Mouse (Mus musculus): ENCODE results near the gene 1700025G04Rik. TPM values are rescaled to one million over a fixed set of nuclear protein-coding genes. Genes with fewer than 3 reads are reported as not detected.

1700025G04Rik gene
- total RNA-seq, 2 experiments from 2014 or later: 28.5 TPM; not detected in 1

DNA sequence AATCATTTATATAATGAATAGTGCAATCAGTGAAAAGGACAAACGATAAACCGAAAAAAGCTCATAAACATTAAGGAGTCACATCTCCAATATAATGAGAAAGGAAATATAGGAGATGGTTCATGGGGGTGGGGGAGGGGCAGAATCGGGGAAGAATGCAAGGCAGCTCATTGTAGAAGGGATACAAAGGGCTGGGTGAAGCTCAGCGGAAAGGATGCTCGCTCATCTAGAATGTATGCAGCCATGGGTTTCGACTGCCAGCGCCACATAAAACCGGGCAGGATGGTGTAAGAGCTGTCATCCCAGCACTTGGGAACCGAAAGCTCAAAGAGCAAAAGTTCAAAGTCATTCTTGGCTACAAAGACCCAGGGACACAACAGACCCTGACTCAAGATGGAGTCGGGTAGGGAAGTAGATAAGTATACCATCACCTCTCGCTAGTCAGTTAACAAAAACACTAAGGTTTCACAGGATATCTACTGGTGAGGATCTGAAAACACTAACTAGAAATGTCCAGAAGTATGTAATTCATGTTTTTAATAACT lies 12.7 kb downstream of the 1700025G04Rik start:
- ATAC-seq (replicated peaks; ENCODE audit: low FRiP score, poor library complexity, severe bottlenecking): no peak

DNA sequence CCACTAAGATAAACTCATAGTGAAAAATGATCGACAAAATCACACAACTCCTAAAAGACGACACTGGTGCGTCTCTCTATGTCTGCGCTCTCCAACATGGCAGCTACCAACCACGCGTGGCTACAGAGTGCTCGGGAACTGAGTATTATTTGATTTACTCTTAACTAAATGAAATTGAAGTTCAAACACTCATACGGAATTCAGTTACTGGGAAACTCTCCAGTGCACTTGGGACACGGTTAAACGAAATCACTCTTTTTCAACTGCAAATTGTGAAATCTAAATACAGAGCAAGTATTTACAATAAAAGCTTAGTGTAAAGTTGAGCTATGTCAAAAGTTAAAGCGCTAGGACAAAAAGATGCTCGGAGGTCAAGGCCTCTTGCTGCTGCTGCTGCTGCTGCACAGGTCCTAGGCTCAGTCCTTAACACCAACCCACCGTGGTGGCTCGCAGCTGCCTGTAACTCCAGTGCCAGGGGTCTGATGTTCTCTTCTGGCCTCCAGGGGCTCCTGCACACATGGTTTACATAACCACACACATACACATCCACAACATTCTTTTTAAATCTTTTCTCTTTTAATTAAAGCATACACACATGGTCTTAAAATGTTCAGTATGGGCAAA lies 13.6 kb downstream of the 1700025G04Rik start:
- ATAC-seq (replicated peaks; ENCODE audit: low FRiP score, poor library complexity, severe bottlenecking): no peak

DNA sequence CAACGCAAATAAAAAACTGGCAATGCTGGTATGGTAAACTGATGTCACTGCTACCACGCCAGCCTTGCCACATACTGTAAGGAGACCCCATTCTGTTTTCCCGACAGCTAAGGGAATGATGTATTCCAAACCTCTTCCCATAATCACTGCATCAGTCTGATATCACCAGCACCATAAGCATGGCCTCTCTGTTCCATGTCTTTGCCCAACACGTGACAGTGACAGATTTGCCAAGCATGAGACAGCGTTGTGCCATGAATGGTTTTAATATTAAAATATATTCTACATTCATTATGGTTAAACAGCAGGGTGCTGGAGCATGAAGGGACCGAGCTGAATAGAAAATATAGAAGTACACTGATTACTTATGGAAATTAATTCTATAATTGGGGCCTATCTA lies 14.2 kb downstream of the 1700025G04Rik start:
- no peak for ATAC-seq (replicated peaks; ENCODE audit: low FRiP score, poor library complexity, severe bottlenecking)

DNA sequence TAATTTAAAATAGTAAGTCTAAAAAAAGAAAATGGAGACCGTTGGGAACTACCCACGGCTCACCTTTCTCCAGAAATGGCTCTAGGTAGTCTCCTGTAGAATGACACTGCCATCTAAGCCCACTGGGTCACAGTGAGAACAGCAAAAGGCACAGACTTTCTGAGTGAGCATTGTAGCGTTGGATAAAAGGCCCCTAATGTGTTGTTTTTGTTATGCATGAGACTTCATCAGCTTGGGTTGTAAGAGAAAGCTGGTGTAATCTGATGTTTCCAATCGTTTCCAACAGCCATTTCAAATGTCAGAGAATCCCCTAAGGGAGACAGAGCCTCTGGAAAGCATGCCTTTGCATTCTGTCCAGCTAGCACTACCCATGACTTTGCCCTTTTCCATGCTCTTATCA lies 19.5 kb downstream of the 1700025G04Rik start:
- no peak for ATAC-seq (replicated peaks; ENCODE audit: low FRiP score, poor library complexity, severe bottlenecking)

DNA sequence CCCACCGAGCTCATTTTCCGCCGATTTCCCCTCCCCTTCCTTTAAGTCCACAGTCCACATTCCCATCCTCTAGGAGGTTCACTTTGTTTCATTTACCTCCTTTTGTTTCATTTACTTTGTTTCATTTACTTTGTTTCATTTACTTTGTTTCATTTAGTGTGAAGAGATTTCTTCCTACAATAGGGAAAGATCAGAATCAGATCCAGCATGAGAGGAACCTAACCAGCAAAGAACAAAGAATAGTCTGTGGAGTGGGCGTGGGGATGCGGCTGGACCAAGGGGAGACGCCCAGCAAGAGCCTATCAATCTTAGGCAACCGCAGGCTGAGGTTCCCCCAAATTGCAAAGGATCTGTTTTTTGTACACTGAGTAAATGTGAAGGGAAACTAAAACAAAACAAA lies 20.2 kb downstream of the 1700025G04Rik start:
- ATAC-seq (replicated peaks; ENCODE audit: low FRiP score, poor library complexity, severe bottlenecking): no peak

DNA sequence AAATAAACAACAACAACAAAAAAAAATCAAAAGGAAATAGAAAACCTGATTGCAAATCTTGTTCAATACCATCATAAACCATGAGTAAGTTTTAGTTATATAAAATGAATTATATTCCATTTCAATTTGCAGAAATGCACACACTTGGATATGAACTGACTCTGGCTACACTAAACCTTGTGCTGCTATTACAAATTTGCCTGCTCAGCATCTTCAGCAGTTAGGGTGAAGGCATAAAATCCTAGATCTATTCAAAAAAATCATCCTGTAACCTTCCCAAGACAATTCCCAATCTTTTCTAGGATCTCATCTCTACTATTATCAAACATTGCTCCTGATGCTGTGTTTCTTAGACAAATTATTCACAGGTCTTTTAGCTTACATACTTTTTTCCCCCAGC lies 22.0 kb downstream of the 1700025G04Rik start:
- no peak for ATAC-seq (replicated peaks; ENCODE audit: low FRiP score, poor library complexity, severe bottlenecking)

DNA sequence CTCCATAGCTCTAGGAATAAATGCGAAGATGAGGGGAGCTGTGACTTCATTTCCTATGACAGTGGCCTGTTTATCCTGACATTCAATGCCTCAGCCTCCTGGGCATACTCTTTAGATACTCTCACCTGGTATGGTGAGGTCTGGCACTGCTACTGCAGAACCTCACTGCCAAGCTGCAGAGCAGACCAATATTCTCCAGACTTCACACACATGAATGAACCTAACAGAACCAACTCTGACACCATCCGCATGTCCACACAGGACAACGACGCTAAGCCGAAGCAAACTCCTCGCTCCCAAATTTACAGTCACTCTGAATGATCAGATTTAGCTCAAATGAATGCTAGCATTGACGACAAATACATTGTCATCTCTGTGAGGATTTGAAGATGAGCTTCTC lies 24.4 kb downstream of the 1700025G04Rik start:
- ATAC-seq (replicated peaks; ENCODE audit: low FRiP score, poor library complexity, severe bottlenecking): no peak

DNA sequence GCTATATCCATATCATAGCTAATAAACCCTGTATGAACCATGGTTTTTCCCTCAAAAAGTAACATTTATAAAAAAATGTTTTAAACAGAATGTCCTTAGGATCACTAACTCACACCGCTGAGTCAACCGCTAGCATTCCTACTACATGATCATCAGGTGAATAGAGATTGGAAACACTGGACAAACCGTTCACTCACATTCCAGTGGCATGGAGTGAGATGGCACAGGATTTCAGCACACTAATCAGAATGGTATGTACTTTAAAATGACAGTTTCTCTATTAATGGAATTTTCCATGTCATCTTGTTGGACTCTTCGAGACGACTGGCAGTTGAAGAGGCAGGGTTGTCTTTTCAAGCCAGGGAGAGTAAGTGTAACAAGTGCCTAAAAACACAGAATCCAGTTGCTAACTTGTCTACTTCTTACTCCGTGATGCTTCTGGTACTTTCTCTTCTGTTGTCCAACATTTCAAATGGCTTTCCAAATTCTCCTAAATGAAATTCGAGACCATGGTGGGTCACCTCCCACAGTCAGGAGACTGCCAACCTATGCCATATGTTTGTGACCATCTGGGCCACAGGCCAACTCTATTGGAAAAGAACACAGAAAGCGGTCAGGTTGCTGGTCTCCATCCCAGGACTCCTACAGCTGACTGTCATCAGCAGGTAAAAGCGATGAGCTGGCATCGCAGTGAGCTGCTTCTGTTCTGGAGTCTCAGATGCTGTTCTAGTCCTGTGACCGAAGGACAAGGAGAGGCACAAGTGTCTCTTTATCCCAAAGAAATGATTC lies 26.4 kb downstream of the 1700025G04Rik start:
- no peak for ATAC-seq (replicated peaks; ENCODE audit: low FRiP score, poor library complexity, severe bottlenecking)

DNA sequence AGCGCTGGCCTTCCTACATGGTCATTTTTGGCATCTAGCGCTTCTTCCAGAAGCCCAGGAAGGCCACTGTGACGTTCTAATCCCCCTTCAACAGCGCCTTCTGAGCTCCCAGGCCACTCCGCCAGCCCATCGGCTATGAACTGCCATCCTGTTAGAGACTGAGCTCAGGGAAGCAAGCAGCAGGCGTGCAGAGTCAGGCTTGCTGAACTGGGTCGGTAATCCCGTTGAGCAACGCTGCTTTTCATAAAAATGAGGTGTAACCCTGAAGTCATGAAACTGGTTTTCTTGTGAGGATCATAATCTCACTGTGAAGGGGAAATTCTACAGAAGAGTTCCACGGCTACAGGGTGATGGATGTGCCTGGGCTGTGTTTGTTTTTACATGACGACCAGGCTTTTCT lies 28.2 kb downstream of the 1700025G04Rik start:
- no peak for ATAC-seq (replicated peaks; ENCODE audit: low FRiP score, poor library complexity, severe bottlenecking)

DNA sequence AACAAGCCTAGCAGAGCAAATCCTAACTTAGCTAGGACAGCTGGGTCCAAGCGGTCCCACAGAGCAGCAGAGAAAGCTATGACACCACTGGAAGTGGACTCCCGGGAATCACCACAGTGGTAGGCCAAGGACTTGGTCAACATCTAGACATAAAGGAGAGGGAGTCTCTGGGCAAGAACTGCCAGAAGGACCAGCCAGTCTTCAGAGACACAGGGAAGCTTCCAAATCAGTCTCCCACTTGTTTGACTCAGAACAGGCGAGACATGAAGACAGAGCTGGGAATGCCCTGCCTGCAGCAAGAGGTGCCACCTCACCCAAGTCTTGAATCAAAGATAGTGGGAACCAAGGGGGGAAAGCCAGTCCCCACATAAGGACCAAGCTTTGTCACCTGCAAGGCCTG lies 29.7 kb downstream of the 1700025G04Rik start:
- no peak for ATAC-seq (replicated peaks; ENCODE audit: low FRiP score, poor library complexity, severe bottlenecking)

DNA sequence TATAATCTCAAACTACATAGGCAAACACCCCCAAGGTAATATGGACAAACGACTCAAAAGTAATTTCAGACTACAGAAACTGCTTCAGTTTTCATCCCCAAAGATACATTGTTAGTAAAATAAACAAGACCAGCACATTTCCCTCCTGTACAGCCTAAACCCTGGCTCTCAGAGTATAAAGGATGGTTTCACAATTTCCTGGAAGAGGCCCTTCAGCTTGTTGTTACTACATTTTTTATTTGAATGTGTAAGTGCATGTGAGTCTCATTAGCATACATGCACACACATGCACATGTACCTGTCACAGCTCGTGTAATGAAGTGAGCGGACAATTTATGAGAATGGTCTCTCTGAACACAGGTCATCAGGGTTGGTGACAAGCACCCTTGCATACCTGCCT lies 31.1 kb downstream of the 1700025G04Rik start:
- ATAC-seq (replicated peaks; ENCODE audit: low FRiP score, poor library complexity, severe bottlenecking): no peak

DNA sequence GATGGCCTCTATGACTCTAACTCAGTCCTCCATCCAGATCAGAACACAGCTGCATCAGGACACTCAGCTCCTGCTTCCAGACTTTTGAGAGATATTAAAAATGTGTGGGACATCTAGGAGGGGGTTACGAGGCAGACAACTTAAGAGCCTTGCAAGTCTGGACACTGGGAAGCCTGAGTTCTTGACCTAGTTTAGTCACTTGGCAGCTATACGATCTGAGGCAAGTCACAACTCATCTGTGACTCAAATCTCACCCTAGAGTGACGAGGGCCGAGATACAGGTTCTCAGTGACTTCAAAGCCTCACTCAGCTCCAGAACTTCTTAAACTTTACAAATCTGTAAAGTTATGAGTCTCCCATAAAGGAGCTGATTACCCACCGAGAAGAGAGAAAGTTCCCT lies 36.8 kb downstream of the 1700025G04Rik start:
- ATAC-seq (replicated peaks; ENCODE audit: low FRiP score, poor library complexity, severe bottlenecking): no peak

DNA sequence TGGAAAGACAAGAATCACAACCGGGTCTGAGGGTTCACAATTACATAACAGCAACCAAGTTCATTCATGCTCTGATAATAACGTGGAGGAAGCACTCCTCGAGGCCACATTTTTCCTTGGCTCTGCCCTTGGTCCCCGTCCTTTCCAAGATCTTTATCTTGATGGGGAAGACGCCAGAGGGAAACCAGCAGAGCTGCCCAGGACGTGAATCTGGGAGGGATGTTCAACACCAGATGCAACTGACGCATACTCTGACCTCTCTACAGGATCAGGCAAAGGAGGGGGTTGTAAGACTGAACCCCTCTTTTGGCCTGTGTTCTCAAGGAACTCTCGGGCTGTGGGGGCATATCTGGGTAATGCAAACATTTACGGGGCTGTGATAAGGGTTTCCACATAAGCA lies 38.1 kb downstream of the 1700025G04Rik start:
- ATAC-seq (replicated peaks; ENCODE audit: low FRiP score, poor library complexity, severe bottlenecking): no peak

DNA sequence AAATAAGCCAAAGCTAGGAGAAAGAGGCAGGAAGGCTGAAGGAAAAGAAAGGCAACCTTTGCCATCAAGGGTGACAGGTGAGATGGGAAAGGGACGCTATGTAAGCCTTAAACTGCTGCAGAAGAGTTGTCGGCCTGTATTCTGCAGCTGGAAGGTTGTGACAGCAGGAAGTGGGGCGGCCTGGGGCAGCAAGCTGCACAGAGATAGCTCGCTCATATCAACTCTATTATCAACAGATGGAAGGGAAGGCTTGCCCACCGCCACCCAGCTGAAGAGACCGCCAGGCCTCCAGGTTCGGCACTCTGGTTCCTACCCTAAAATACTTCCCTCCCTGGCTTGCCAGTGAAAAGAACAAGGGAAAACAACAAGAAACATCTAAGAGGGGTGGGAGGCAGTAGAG lies 39.9 kb downstream of the 1700025G04Rik start:
- no peak for ATAC-seq (replicated peaks; ENCODE audit: low FRiP score, poor library complexity, severe bottlenecking)

DNA sequence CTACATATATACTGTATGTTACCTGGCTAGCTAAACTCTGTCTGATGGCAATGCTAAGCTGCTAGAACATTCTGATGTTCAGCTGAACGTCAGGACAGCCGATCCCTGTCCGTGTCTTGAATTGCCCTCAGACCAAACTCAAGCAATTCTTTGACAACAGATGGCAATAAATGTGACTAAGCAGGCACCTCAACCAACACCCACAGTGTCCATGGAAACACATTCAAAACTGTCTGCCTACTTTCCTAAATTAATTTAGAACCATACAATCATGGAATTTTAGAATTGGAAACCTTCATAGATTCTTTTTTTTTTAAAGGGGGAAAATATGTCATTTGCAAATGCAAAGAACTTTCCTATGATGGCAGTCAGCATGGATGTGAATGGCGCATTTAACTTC lies 41.6 kb downstream of the 1700025G04Rik start:
- ATAC-seq (replicated peaks; ENCODE audit: low FRiP score, poor library complexity, severe bottlenecking): no peak

DNA sequence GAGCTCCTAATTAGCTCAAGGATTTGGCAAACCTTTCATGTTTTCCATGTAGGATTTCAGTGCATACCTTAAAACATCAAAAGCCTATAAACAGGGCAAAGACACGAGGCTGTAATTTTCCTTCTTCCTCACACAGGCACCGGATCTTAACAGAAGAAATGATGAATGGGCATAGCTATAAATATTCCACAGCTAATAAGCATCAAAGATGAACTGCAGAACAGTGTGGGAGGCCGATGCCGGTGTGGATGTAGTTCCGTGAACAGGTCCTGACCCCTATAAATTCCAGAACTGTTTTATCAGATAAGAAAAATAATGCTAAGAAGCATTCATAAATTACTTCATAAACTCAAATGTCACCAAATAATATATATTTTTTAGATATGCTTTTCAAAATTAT lies 42.5 kb downstream of the 1700025G04Rik start:
- no peak for ATAC-seq (replicated peaks; ENCODE audit: low FRiP score, poor library complexity, severe bottlenecking)

DNA sequence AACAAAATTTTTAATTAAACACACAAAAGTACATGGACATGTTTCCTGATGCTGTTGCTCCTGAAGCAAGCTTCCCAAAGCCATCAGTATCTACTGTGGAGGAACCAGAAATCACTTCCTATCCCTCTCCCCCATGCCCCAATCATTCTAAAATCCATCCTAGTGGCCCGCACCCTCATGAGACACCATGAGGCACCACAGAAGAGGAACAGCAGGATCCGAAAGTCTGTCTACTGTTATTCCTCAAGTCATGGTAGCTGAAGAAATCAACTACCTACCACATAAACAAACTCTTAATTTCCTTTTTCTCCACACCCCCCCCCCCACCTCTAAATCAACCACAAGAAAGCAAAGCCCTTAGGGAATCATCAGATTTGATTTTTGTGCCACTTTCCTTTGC lies 46.5 kb downstream of the 1700025G04Rik start:
- ATAC-seq (replicated peaks; ENCODE audit: low FRiP score, poor library complexity, severe bottlenecking): no peak

DNA sequence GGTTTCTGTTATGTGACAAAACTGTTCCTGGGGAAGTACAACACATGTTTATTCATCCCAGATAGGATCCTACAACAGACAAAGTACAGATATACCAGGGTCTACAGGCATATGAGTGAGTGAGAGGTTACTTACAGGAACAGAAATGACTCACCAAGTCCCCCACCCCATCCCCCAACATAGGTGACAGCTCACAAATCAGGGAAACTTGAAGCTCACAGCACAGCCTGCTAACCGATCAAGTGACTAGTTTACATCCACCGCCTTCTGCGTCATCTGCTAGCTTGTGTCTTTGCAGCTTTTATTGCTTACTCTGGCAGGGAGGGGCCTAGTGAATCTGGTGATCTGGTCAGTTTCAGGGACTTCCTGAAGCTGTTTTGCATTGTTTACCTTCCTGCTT lies 47.5 kb downstream of the 1700025G04Rik start:
- ATAC-seq (replicated peaks; ENCODE audit: low FRiP score, poor library complexity, severe bottlenecking): no peak

DNA sequence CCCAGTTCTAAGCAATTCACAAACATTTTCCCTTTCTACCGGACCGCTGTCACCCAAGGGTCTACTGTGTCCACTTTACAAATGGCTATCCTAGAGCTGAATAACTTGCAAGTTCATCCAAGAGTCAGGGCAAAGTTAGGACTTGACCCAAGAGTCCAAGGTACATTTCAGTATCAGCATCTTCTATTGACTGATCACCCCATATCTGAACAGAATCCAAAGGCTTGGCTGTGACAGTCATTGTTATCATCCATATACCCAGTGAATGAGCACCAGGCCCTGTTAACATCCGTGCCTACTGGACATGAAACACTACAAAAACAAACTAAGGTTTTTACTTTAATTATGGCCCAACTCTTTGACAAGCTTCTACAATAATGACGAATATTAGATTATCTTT lies 48.9 kb downstream of the 1700025G04Rik start:
- ATAC-seq (replicated peaks; ENCODE audit: low FRiP score, poor library complexity, severe bottlenecking): no peak

DNA sequence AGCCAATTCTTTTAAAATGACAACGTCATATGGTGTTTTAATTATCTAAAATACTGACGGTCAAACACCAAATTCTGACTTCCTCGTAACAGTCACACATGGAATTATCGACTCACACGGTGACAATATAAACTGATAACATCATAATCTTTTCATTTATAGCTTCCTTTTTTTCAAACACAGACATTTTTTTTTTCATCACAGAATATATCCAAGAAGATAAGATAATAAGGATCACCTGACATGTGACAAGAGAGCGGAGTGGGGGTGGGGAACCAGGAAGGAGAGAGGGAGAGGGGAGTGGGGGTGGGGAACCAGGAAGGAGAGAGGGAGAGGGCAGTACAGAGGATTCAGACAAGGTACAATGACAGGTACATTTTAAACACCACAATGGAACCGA lies 49.9 kb downstream of the 1700025G04Rik start:
- no peak for ATAC-seq (replicated peaks; ENCODE audit: low FRiP score, poor library complexity, severe bottlenecking)

DNA sequence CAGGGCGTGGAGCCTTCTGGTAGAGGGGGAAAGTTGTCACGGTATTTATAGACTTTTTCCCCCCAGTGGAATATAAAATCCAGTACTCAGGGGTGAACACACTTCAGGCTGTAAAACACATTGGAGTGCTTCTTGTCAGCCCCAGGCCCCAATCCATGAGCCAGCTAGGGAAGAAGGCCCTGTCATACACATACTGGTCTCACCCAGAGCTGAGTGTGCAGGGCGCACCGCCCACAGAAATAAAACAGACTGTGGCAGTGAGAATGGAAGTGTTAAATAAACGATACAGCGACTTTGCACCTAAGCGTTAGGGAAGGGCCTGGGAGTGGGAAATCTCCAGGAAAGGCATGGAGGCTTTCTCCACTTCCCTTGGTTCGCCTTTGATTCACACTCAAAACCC lies 50.3 kb downstream of the 1700025G04Rik start:
- ATAC-seq (replicated peaks; ENCODE audit: low FRiP score, poor library complexity, severe bottlenecking): no peak

Data from erythroid progenitor cell, adult 5-6 weeks (primary cell).